Mouse (Mus musculus): ENCODE measurements around the gene Rpl22l1.

DNA sequence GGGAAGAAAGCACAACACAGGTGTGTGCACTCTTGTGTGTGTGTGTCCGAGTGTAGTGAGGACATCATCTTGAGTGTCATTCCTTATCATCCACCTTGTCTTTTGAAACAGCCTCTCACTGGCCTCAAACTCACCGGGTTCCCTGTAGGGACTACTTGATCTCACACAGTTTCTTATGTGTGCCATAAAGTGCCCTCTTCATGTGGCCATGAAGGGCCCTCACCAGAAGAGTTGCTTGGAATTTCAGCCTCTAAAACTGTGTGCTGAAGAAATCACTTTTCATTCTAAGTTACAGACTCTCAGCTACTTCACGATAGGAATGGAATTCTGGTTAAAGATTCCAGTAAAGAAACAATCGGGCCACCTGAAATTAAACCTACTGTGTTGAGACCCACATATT is 38.3 kb upstream of the Rpl22l1 start:
- TF ChIP-seq CTCF (IDR thresholded peaks at IDR 0.05; ENCODE audit: borderline replicate concordance, insufficient read depth, low read length): no peak
- no peak for TF ChIP-seq POLR2A (IDR thresholded peaks at IDR 0.05; ENCODE audit: low read depth, low read length)
